Mouse (Mus musculus) ES-Bruce4 (cell line): Measurements from ENCODE around the gene Mgat5. TPM values are rescaled to one million over a fixed set of nuclear protein-coding genes. Genes with fewer than 3 reads are reported as not detected.

Experiments
- H3K27ac ChIP-seq: 2 replicates; pipeline ENCODE4 v1.5.1; 2012; ENCODE audit warnings: low read length, inconsistent platforms; ENCODE audit not compliant: insufficient read depth
- H3K27me3 ChIP-seq: 2 replicates; pipeline ENCODE4 v1.6.1; 2012; ENCODE audit warnings: mild to moderate bottlenecking, low read length, inconsistent platforms; ENCODE audit not compliant: control insufficient read depth, poor library complexity, insufficient read depth, severe bottlenecking
- H3K36me3 ChIP-seq: 2 replicates; pipeline ENCODE4 v1.6.1; 2012; ENCODE audit warnings: inconsistent platforms, mild to moderate bottlenecking, low read length, moderate library complexity; ENCODE audit not compliant: control insufficient read depth, poor library complexity, insufficient read depth, severe bottlenecking
- H3K4me1 ChIP-seq: one replicate; pipeline ENCODE4 v1.8.1; 2011; ENCODE audit warnings: low read length; ENCODE audit not compliant: control insufficient read depth, insufficient read depth
- H3K4me3 ChIP-seq: 2 replicates; pipeline ENCODE4 v1.5.1; 2011; ENCODE audit warnings: low read depth, mild to moderate bottlenecking, low read length
- H3K9ac ChIP-seq: 2 replicates; pipeline ENCODE4 v1.6.1; 2012; ENCODE audit warnings: low read depth, mild to moderate bottlenecking, inconsistent platforms; ENCODE audit not compliant: poor library complexity, severe bottlenecking
- H3K9me3 ChIP-seq: replicated peaks from 2 replicates; pipeline ENCODE4 v1.6.1; 2012; ENCODE audit warnings: mild to moderate bottlenecking, low read length, inconsistent platforms; ENCODE audit not compliant: control insufficient read depth, poor library complexity, insufficient read depth, severe bottlenecking
- CTCF ChIP-seq: IDR thresholded peaks from one replicate; pipeline ENCODE4 v1.8.1; 2011; ENCODE audit warnings: low read depth, low read length
- EP300 ChIP-seq: IDR thresholded peaks from 2 replicates; pipeline ENCODE4 v1.6.1; 2011; ENCODE audit warnings: low read depth, low read length; ENCODE audit not compliant: insufficient read depth
- POLR2A ChIP-seq: IDR thresholded peaks from one replicate; pipeline ENCODE4 v1.8.1; 2011; ENCODE audit warnings: low read length; ENCODE audit not compliant: insufficient read depth
- polyA plus RNA-seq: library from polyadenylated mRNA; stranded (reverse); fragments of >200 nt; gene quantifications from 2 replicates; pipeline ENCODE4 v1.2.4, GENCODE M21; 2011; ENCODE audit warnings: low read depth; ENCODE audit not compliant: missing spikeins, insufficient read depth, insufficient read length

Mgat5 gene
- polyA plus RNA-seq, 1 experiment, result 9.9 TPM

GRCm38 (mm10) chr1:127287505-127287904 is 82.7 kb downstream of the Mgat5 start:
- Histone ChIP-seq H3K9me3 (no peaks in the 10 kb centered on the region), H3K4me3 (no peak overlapping the region), H3K9ac (no peak overlapping the region), H3K4me1 (no peaks in the 10 kb centered on the region), H3K27ac (no peak overlapping the region), H3K36me3 (no peaks in the 10 kb centered on the region), H3K27me3 (no peaks in the 10 kb centered on the region)
- TF ChIP-seq EP300 (no peak), POLR2A (no peak), CTCF (no peak)

GRCm38 (mm10) chr1:127290879-127291278 is 86.1 kb downstream of the Mgat5 start:
- no peaks in the 10 kb centered on the region for H3K9me3 ChIP-seq
- H3K4me3 ChIP-seq, result no peak overlapping the region
- H3K9ac ChIP-seq, result no peak overlapping the region
- no peak overlapping the region for H3K27ac ChIP-seq
- no peaks in the 10 kb centered on the region for H3K36me3 ChIP-seq
- no peaks in the 10 kb centered on the region for H3K4me1 ChIP-seq
- no peak for TF ChIP-seq CTCF
- no peak for TF ChIP-seq EP300
- no peak for TF ChIP-seq POLR2A
- H3K27me3 ChIP-seq, result no peaks in the 10 kb centered on the region

- Histone ChIP-seq H3K27me3 (no peaks in the 10 kb centered on the region), H3K9ac (no peak overlapping the region), H3K36me3 (no peaks in the 10 kb centered on the region), H3K4me1 (no peaks in the 10 kb centered on the region), H3K27ac (no peak overlapping the region), H3K9me3 (no peaks in the 10 kb centered on the region), H3K4me3 (no peak overlapping the region)
- TF ChIP-seq CTCF (no peak), EP300 (no peak), POLR2A (no peak)
Measured at GRCm38 (mm10) chr1:127291721-127292120, 86.9 kb downstream of the Mgat5 start.

- Histone ChIP-seq H3K4me1 (no peaks in the 10 kb centered on the region), H3K4me3 (no peak overlapping the region), H3K27me3 (no peaks in the 10 kb centered on the region), H3K27ac (no peak overlapping the region), H3K9me3 (no peaks in the 10 kb centered on the region), H3K9ac (no peak overlapping the region), H3K36me3 (no peaks in the 10 kb centered on the region)
- no peak for TF ChIP-seq EP300
Measured at GRCm38 (mm10) chr1:127293286-127293685, 88.5 kb downstream of the Mgat5 start.

GRCm38 (mm10) chr1:127296815-127297214 is 92.0 kb downstream of the Mgat5 start:
- H3K36me3 ChIP-seq, result no peaks in the 10 kb centered on the region
- H3K27ac ChIP-seq, result no peak overlapping the region
- no peaks in the 10 kb centered on the region for H3K9me3 ChIP-seq
- no peaks in the 10 kb centered on the region for H3K4me1 ChIP-seq
- no peak overlapping the region for H3K4me3 ChIP-seq
- H3K27me3 ChIP-seq, result no peaks in the 10 kb centered on the region
- TF ChIP-seq POLR2A (no peak), CTCF (no peak), EP300 (no peak)
- no peak overlapping the region for H3K9ac ChIP-seq

- no peaks in the 10 kb centered on the region for H3K4me1 ChIP-seq
- no peak overlapping the region for H3K27ac ChIP-seq
- no peaks in the 10 kb centered on the region for H3K36me3 ChIP-seq
- H3K9ac ChIP-seq, result no peak overlapping the region
- H3K9me3 ChIP-seq, result no peaks in the 10 kb centered on the region
- H3K4me3 ChIP-seq, result no peak overlapping the region
- TF ChIP-seq EP300, result no peak
- no peak for TF ChIP-seq POLR2A
- TF ChIP-seq CTCF, result no peak
- no peaks in the 10 kb centered on the region for H3K27me3 ChIP-seq
Measured at GRCm38 (mm10) chr1:127299774-127300173, 95.0 kb downstream of the Mgat5 start.

- H3K4me1 ChIP-seq, result no peaks in the 10 kb centered on the region
- H3K9me3 ChIP-seq, result no peaks in the 10 kb centered on the region
- TF ChIP-seq POLR2A, result no peak
- no peaks in the 10 kb centered on the region for H3K36me3 ChIP-seq
- no peak overlapping the region for H3K27ac ChIP-seq
- H3K9ac ChIP-seq, result no peak overlapping the region
- H3K4me3 ChIP-seq, result no peak overlapping the region
- H3K27me3 ChIP-seq, result no peaks in the 10 kb centered on the region
Measured at GRCm38 (mm10) chr1:127301038-127301437, 96.2 kb downstream of the Mgat5 start.
